Mouse (Mus musculus) spleen, adult 2 months (tissue): ENCODE results near the gene Pafah1b2.

Experiments used
- CTCF ChIP-seq: fragments of 200-500 bp; IDR thresholded peaks from 2 replicates; pipeline ENCODE4 v1.5.1; 2011; ENCODE audit warnings: mild to moderate bottlenecking, inconsistent platforms; ENCODE audit not compliant: insufficient read depth, insufficient read length, insufficient replicate concordance; ENCODE audit errors: extremely low read depth
- POLR2A ChIP-seq: fragments of 200-500 bp; IDR thresholded peaks from 2 replicates; pipeline ENCODE4 v1.6.1; 2011; ENCODE audit warnings: low read depth, low read length, inconsistent platforms

GRCm38 (mm10) chr9:45953511-45954293 is 58.8 kb downstream of the Pafah1b2 start:
- no peak for TF ChIP-seq POLR2A
- no peak for TF ChIP-seq CTCF
